Mouse (Mus musculus): Measurements from ENCODE around the gene Camk1. TPM values are rescaled to one million over a fixed set of nuclear protein-coding genes. Genes with fewer than 3 reads are reported as not detected.

Camk1 gene
- polyA plus RNA-seq, 1 experiment from 2014 or later, result 105 TPM

DNA sequence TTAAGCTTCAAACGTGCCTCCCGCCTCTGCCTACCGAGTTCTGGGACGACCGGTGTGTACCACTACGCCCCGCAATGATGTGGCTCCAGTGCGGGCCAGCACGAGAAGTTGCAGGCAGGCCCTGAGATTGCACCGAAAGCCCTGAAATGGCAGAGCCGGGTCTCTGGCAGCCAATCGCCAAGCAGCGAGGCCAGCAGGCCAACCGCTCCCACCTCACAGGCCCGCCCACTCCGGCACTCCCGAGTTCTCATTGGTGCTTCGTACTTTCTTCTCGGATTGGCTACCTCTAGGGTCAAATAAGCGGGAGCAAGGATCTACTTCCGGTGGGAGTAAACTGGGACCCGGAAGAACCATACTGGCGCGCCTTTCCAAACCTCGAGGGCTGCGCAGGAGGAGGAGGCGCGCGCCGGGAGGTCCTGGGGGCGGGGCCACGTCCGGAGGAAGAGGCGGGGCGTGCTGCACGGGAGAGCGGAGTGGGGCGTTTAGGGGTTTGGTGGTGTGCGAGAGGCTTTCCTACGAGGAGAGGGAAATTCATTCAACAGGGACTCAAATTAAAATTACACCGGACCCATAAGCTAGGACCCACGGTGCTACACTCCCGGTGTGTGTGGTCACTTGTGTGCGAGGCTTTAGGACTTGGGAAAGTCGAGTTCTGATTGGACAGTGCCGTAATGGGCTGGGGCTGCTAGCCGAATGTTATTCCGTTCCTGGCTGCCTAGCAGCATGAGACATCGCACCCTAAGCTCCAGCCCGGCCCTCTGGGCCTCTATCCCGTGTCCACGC lies 17.1 kb downstream of the Camk1 start, which contains the start of gene Ogg1:
Gene Ogg1 (plus strand): TSS at position 440 of the 783 bp plus-strand sequence.
- peaks cover 4% of the 10 kb centered on the region for H3K4me1 ChIP-seq (replicated peaks; ENCODE audit: control insufficient read depth, insufficient read depth, low read length)
- H3K9me3 ChIP-seq (ENCODE audit: control insufficient read depth, low read length), result no peaks in the 10 kb centered on the region
- H3K27ac ChIP-seq (ENCODE audit: low read length), result peak within 1 kb of the TSS; percentile 85
- H3K27me3 ChIP-seq (ENCODE audit: control insufficient read depth, insufficient read depth, low read depth, low read length), result no peaks in the 10 kb centered on the region
- peak; percentile 98 for ATAC-seq (ENCODE audit: low read depth)
- WGBS, result under 1% methylated on average over 52 of the region's 52 CpGs
- H3K4me2 ChIP-seq (ENCODE audit: low read depth, low read length), result peak within 1 kb of the TSS; percentile 91
- H3K36me3 ChIP-seq (ENCODE audit: control insufficient read depth, insufficient read depth, low read length), result peaks cover 31% of the 10 kb centered on the region
- peak within 1 kb of the TSS; percentile 68 for H3K4me3 ChIP-seq (ENCODE audit: low read length)
- H3K9ac ChIP-seq (ENCODE audit: low read length), result peak within 1 kb of the TSS; percentile 73

DNA sequence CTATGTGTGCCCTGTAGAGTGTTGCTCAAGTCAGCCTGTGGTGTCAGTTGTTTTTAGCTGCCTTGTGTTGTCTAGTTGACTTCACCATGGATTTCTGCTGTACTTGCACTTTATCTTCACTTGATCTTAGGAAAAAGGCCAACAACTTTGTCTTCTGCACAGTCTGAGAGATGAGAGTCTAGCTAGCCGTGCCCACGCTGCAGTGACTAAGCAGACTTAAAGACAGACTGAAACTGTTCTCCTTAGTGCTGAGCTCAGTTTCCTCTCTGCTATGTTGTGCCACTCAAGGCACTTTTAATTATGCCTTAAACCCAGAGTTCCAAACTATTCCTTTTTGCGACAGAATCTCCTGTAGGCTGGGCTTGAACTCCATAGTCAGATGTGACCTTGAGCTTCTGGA lies 27.8 kb downstream of the Camk1 start:
- H3K36me3 ChIP-seq (ENCODE audit: control insufficient read depth, insufficient read depth, low read length), result peaks cover 59% of the 10 kb centered on the region
- H3K9ac ChIP-seq (ENCODE audit: low read length), result no peak overlapping the region
- 90% methylated on average over 3 of the region's 3 CpGs for WGBS
- no peak overlapping the region for H3K4me2 ChIP-seq (ENCODE audit: low read depth, low read length)
- no peak for ATAC-seq (ENCODE audit: low read depth)
- no peak overlapping the region for H3K27ac ChIP-seq (ENCODE audit: low read length)
- H3K27me3 ChIP-seq (ENCODE audit: control insufficient read depth, insufficient read depth, low read depth, low read length), result no peaks in the 10 kb centered on the region
- no peaks in the 10 kb centered on the region for H3K9me3 ChIP-seq (ENCODE audit: control insufficient read depth, low read length)
- no peaks in the 10 kb centered on the region for H3K4me1 ChIP-seq (replicated peaks; ENCODE audit: control insufficient read depth, insufficient read depth, low read length)
- no peak overlapping the region for H3K4me3 ChIP-seq (ENCODE audit: low read length)

DNA sequence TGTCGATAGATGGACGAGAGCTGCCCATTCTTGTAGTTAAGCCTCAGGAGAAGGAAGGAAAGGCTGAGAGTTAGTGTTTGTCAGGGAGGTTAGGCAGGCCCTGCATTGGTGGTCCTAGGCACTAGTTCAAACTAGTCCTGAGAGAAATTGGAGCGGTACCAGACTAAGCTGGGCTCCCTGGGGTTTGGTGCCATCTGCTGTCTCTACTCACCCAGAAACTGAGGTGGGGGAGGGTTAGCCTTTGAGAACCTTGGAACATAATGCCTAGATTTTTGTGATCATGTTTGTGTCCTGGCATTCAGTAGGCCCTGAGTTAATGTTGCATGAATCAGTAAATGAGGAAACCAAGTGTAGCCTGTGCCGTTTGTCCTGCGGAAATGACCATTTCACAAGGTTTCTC lies 35.6 kb downstream of the Camk1 start:
- Histone ChIP-seq H3K9me3 (ENCODE audit: control insufficient read depth, low read length) (no peaks in the 10 kb centered on the region), H3K4me2 (ENCODE audit: low read depth, low read length) (peak overlapping the region; percentile 72), H3K4me3 (ENCODE audit: low read length) (peak overlapping the region; percentile 94), H3K36me3 (ENCODE audit: control insufficient read depth, insufficient read depth, low read length) (peaks cover 12% of the 10 kb centered on the region), H3K27me3 (ENCODE audit: control insufficient read depth, insufficient read depth, low read depth, low read length) (no peaks in the 10 kb centered on the region), H3K4me1 (replicated peaks; ENCODE audit: control insufficient read depth, insufficient read depth, low read length) (peaks cover 14% of the 10 kb centered on the region), H3K27ac (ENCODE audit: low read length) (no peak overlapping the region), H3K9ac (ENCODE audit: low read length) (peak overlapping the region; percentile 98)
- WGBS, result 22% methylated on average over 5 of the region's 5 CpGs
- no peak for ATAC-seq (ENCODE audit: low read depth)

DNA sequence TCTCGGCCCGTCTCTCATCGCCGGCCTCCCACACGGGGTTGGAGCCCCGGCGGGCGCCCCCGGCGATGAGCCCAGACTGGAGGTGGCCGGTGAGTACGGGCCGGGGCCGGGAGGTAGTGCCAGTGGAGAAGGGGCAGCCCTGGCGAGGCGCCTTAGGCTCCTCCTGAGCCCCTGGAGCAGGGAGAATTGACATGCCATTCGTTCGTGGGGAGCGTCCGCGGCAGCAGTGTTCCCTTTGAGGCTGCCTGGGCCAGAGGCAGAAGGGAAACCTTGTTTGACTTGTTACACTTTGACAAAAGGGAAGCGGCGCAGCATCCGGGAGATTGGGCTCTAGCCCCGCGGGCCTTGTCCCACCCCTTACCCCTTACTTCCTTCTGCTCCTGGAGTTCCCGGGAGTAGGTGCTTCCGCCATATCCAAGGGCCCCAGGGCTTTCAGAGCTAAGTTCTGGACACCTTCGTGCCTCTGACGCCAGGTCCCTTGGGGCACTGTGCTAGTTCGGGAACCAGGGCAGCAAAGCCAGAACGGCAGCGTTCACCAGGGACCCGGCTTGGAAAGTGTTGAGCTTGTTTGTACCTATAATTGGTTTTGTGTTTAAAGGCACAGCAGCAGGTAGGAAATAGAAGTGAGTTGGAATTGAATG lies 36.2 kb downstream of the Camk1 start:
- WGBS, result under 1% methylated on average over 26 of the region's 34 CpGs
- H3K9ac ChIP-seq (ENCODE audit: low read length), result peak overlapping the region; percentile 98
- ATAC-seq (ENCODE audit: low read depth), result no peak

GRCm38 (mm10) chr6:113306986-113307349 lies 36.8 kb downstream of the Camk1 start, which contains the start of gene Brpf1:
Brpf1 (plus strand) TSS chr6:113307137.
- H3K27me3 ChIP-seq (ENCODE audit: control insufficient read depth, insufficient read depth, low read depth, low read length), result no peaks in the 10 kb centered on the region
- no peaks in the 10 kb centered on the region for H3K9me3 ChIP-seq (ENCODE audit: control insufficient read depth, low read length)
- ATAC-seq (ENCODE audit: low read depth), result peak; percentile 51
- H3K4me3 ChIP-seq (ENCODE audit: low read length), result peak within 1 kb of the TSS; percentile 94
- peaks cover 14% of the 10 kb centered on the region for H3K4me1 ChIP-seq (replicated peaks; ENCODE audit: control insufficient read depth, insufficient read depth, low read length)
- H3K36me3 ChIP-seq (ENCODE audit: control insufficient read depth, insufficient read depth, low read length), result peaks cover 12% of the 10 kb centered on the region
- peak within 1 kb of the TSS; percentile 81 for H3K4me2 ChIP-seq (ENCODE audit: low read depth, low read length)
- H3K9ac ChIP-seq (ENCODE audit: low read length), result peak within 1 kb of the TSS; percentile 98
- peak within 1 kb of the TSS; percentile 99 for H3K27ac ChIP-seq (ENCODE audit: low read length)
- under 1% methylated on average over 32 of the region's 32 CpGs for WGBS

More for the DNA sequence above, 36.2 kb downstream of the Camk1 start:
- Histone ChIP-seq H3K4me1 (replicated peaks; ENCODE audit: control insufficient read depth, insufficient read depth, low read length) (peaks cover 14% of the 10 kb centered on the region), H3K4me3 (ENCODE audit: low read length) (peak overlapping the region; percentile 94), H3K36me3 (ENCODE audit: control insufficient read depth, insufficient read depth, low read length) (peaks cover 12% of the 10 kb centered on the region), H3K9me3 (ENCODE audit: control insufficient read depth, low read length) (no peaks in the 10 kb centered on the region), H3K27ac (ENCODE audit: low read length) (peak overlapping the region; percentile 99), H3K4me2 (ENCODE audit: low read depth, low read length) (peak overlapping the region; percentile 72), H3K27me3 (ENCODE audit: control insufficient read depth, insufficient read depth, low read depth, low read length) (no peaks in the 10 kb centered on the region)

GRCm38 (mm10) chr6:113306322-113306985 lies 37.3 kb downstream of the Camk1 start:
- peaks cover 14% of the 10 kb centered on the region for H3K4me1 ChIP-seq (replicated peaks; ENCODE audit: control insufficient read depth, insufficient read depth, low read length)
- H3K9me3 ChIP-seq (ENCODE audit: control insufficient read depth, low read length), result no peaks in the 10 kb centered on the region
- peak overlapping the region; percentile 99 for H3K27ac ChIP-seq (ENCODE audit: low read length)
- peak overlapping the region; percentile 81 for H3K4me2 ChIP-seq (ENCODE audit: low read depth, low read length)
- H3K9ac ChIP-seq (ENCODE audit: low read length), result peak overlapping the region; percentile 98
- H3K27me3 ChIP-seq (ENCODE audit: control insufficient read depth, insufficient read depth, low read depth, low read length), result no peaks in the 10 kb centered on the region
- peaks cover 12% of the 10 kb centered on the region for H3K36me3 ChIP-seq (ENCODE audit: control insufficient read depth, insufficient read depth, low read length)
- peak overlapping the region; percentile 94 for H3K4me3 ChIP-seq (ENCODE audit: low read length)
- 1% methylated on average over 50 of the region's 50 CpGs for WGBS
- peak; percentile 98 for ATAC-seq (ENCODE audit: low read depth)

DNA sequence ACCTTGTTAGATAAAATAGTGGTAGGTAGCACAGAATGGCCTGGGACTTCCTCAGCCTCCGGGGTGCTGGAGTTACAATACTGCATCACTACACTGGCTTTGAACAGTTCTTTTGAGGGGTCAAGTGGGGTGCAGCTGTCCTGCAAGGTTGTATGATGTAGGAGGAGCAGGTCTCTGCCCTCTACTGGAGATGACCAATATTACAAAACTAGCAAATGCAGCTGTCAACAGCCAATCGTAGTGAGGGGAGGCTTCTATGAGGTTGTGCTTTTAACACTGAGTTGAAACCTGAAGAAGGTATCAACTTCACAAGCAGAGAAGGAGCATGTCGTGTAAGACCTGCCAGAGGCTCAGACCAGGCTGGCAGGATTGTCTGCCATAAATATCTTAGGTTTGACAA lies 41.5 kb downstream of the Camk1 start:
- ATAC-seq (ENCODE audit: low read depth), result no peak
- Histone ChIP-seq H3K27me3 (ENCODE audit: control insufficient read depth, insufficient read depth, low read depth, low read length) (no peaks in the 10 kb centered on the region), H3K9me3 (ENCODE audit: control insufficient read depth, low read length) (no peaks in the 10 kb centered on the region), H3K27ac (ENCODE audit: low read length) (no peak overlapping the region), H3K36me3 (ENCODE audit: control insufficient read depth, insufficient read depth, low read length) (no peaks in the 10 kb centered on the region), H3K9ac (ENCODE audit: low read length) (no peak overlapping the region), H3K4me2 (ENCODE audit: low read depth, low read length) (no peak overlapping the region), H3K4me3 (ENCODE audit: low read length) (no peak overlapping the region), H3K4me1 (replicated peaks; ENCODE audit: control insufficient read depth, insufficient read depth, low read length) (peaks cover 4% of the 10 kb centered on the region)
- 17% methylated on average over 3 of the region's 3 CpGs for WGBS

DNA sequence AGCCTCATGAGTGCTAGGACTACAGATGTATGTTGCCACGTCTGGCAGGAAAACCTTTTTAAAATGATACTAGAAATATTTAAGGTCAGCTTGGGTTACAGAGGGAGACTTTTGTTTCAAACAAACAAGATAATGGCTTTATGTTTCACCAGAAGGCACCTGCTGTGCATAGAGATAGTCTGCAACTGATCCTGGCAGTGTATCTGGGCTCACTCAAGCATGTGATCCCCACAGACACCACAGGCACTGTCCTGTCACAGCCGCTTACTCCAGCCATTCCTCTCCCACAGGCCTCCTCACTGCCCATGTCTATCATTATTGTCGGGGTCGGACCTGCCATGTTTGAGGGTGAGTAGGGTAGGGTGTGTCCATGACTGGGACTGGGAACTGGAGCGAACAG lies 42.4 kb downstream of the Camk1 start:
- WGBS, result 74% methylated on average over 5 of the region's 5 CpGs
- ATAC-seq (ENCODE audit: low read depth), result no peak

DNA sequence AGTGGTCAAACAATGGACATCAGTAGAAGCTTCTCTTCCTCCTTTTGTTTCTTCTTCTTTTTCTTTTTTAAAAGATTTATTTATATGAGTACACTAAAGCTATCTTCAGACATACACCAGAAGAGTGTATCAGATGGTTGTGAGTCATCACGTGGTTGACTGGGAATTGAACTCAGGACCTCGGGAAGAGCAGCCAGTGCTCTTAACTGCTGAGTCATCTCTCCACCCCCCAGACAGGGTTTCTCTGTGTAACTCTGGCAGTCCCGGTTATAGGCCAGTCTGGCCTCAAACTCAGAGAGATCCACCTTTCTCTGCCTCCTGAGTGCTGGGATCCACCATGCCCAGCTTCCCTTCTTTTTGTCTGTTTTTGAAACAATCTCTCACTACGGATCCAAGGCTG lies 47.1 kb downstream of the Camk1 start:
- WGBS, result 58% methylated on average over 4 of the region's 4 CpGs
- H3K9ac ChIP-seq (ENCODE audit: low read length), result no peak overlapping the region
- H3K27ac ChIP-seq (ENCODE audit: low read length), result no peak overlapping the region
- no peaks in the 10 kb centered on the region for H3K36me3 ChIP-seq (ENCODE audit: control insufficient read depth, insufficient read depth, low read length)
- ATAC-seq (ENCODE audit: low read depth), result no peak
- no peaks in the 10 kb centered on the region for H3K9me3 ChIP-seq (ENCODE audit: control insufficient read depth, low read length)
- no peaks in the 10 kb centered on the region for H3K27me3 ChIP-seq (ENCODE audit: control insufficient read depth, insufficient read depth, low read depth, low read length)
- no peak overlapping the region for H3K4me3 ChIP-seq (ENCODE audit: low read length)
- no peaks in the 10 kb centered on the region for H3K4me1 ChIP-seq (replicated peaks; ENCODE audit: control insufficient read depth, insufficient read depth, low read length)
- no peak overlapping the region for H3K4me2 ChIP-seq (ENCODE audit: low read depth, low read length)

More for the DNA sequence above, 42.4 kb downstream of the Camk1 start:
- Histone ChIP-seq H3K4me3 (ENCODE audit: low read length) (no peak overlapping the region), H3K27ac (ENCODE audit: low read length) (no peak overlapping the region), H3K36me3 (ENCODE audit: control insufficient read depth, insufficient read depth, low read length) (no peaks in the 10 kb centered on the region), H3K4me1 (replicated peaks; ENCODE audit: control insufficient read depth, insufficient read depth, low read length) (peaks cover 4% of the 10 kb centered on the region), H3K27me3 (ENCODE audit: control insufficient read depth, insufficient read depth, low read depth, low read length) (no peaks in the 10 kb centered on the region), H3K9me3 (ENCODE audit: control insufficient read depth, low read length) (no peaks in the 10 kb centered on the region), H3K9ac (ENCODE audit: low read length) (no peak overlapping the region), H3K4me2 (ENCODE audit: low read depth, low read length) (no peak overlapping the region)
